Mouse (Mus musculus): ENCODE measurements at regions not wholly inside any gene's neighbourhood (a gene's known extent, or its start where the extent isn't known, plus 50 kb on each side); places are given as distances from the start of the nearest gene placed in this dataset.

DNA sequence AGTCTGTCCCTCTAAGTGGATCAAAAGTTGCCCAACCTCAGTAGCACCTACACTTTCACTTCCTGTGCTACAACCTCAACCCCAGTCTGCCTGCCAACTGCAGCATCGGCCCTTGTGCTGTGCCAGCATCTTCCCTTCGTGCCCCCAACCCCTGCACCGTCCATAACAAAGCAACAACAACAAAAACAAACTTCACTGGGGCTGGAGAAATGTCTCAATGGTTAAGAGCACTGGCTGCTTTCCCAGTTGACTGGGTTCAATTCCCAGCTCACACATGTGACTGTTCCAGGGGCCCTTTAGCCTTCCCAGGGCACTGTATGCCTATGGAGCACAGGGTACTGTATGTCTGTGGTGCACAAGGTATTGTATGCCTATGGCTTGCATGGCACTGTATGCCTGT, 114.4 kb downstream of the Thbs2 start:
- TF ChIP-seq CTCF (IDR thresholded peaks at IDR 0.05; ENCODE audit: low read depth) (no peak), EP300 (IDR thresholded peaks at IDR 0.05; ENCODE audit: low read depth) (no peak)

Measured in liver, postnatal 0 days (tissue).